Mouse (Mus musculus) cerebellum, adult 2 months (tissue): ENCODE measurements around the gene Dcaf5. TPM values are rescaled to one million over a fixed set of nuclear protein-coding genes. Genes with fewer than 3 reads are reported as not detected.
A peak's percentile ranks its signal among the peaks of the same experiment; 100 is the strongest.

ENCODE experiments used
- DNase-seq, 2 experiments: peaks; one replicate each; pipeline ENCODE4 v3.0.0; 2021
- H3K27ac ChIP-seq: fragments of 200-500 bp; 2 replicates; pipeline ENCODE4 v1.5.1; 2012; ENCODE audit warnings: low read length, control low read depth, inconsistent platforms; ENCODE audit not compliant: insufficient read depth
- H3K27me3 ChIP-seq: fragments of 200-500 bp; 2 replicates; pipeline ENCODE4 v1.6.1; 2012; ENCODE audit warnings: inconsistent platforms, mild to moderate bottlenecking, low read length, moderate library complexity; ENCODE audit not compliant: control insufficient read depth, insufficient read depth
- H3K4me1 ChIP-seq: fragments of 200-500 bp; 2 replicates; pipeline ENCODE4 v1.6.1; 2011; ENCODE audit warnings: low read length; ENCODE audit not compliant: control insufficient read depth, insufficient read depth
- H3K4me3 ChIP-seq: fragments of 200-500 bp; replicated peaks from 2 replicates; pipeline ENCODE3; 2011; ENCODE audit warnings: mild to moderate bottlenecking, low read depth, low read length, control low read depth; ENCODE audit not compliant: insufficient read depth
- CTCF ChIP-seq: fragments of 200-500 bp; IDR thresholded peaks from 2 replicates; pipeline ENCODE4 v1.5.1; 2011; ENCODE audit warnings: low read depth, mild to moderate bottlenecking, control low read depth, low read length, moderate library complexity, borderline replicate concordance; ENCODE audit not compliant: insufficient read depth
- POLR2A ChIP-seq: fragments of 200-500 bp; IDR thresholded peaks from 2 replicates; pipeline ENCODE4 v1.6.1; 2011; ENCODE audit warnings: low read length, control low read depth, borderline replicate concordance; ENCODE audit not compliant: insufficient read depth
- WGBS: fragments of 180-500 bp; shearing (Covaris S2); methylation state at CpG from one replicate; pipeline ENCODE4 v1.1.7; 2018; 5-methylcytosine and 5-hydroxymethylcytosine counted together
- polyA plus RNA-seq: library from polyadenylated mRNA; depleted of rRNA; stranded (reverse); fragments of >200 nt; gene quantifications from 2 replicates; pipeline ENCODE4 v1.2.3, GENCODE M21; 2012

Gene Dcaf5
- polyA plus RNA-seq, 1 experiment: 36.5 TPM

DNA sequence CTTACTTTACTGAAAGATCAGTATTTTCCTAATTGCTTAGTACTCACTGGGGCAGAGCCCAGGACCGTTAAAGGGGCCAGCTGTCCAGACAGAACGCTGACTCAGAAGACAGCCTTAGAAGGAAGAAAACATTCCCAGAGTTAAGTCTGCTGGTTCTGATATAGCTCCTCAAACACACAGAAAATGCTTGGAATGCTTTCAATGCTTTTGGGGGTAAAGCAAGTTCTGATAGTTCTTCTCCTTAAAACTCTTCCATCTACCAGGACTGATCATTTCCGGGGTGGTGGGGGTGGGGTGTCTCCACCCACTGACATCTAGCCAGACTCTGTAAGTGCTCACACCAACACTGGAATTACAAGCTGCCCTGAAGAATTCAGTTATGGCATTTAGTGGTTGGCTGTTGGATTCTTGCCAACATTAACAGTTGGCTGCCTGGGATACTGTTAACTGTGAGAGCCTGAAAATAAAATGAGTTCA, 70.4 kb downstream of the Dcaf5 start:
- no peaks in the 10 kb centered on the region for H3K27me3 ChIP-seq
- H3K27ac ChIP-seq: no peak overlapping the region; the same call in 1 of the 2 replicates
- peaks cover 9% of the 10 kb centered on the region for H3K4me1 ChIP-seq
- no peak overlapping the region for H3K4me3 ChIP-seq
- TF ChIP-seq CTCF (no peak), POLR2A (no peak)
- under 1% methylated on average over 3 of the region's 3 CpGs for WGBS
- DNase-seq: peak; percentile 45 to 66

DNA sequence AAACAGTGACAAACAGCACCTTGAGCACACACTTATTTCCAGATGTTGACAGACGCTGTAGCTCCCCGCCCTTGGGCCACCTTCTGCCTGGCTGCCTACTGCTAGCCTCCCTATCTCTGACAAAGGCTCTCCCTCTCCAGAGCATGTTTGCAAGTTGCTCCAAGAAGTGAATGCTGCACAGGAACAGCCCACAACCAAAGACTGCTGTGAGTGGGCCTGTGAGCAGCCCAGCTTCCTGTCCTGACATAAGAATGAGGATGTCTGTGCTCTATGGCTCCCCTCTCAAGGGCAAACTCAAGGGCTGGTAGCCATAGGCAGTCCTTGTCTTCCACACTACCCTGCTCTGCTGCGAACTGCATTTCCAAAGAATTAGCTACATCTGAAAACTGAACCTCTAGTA, 71.1 kb downstream of the Dcaf5 start:
- H3K27ac ChIP-seq: 0 out of 2 replicates have a peak overlapping the region, but pooled peaks have one; percentile 30
- DNase-seq: no peak
- H3K27me3 ChIP-seq: no peaks in the 10 kb centered on the region
- 91% methylated on average over 3 of the region's 3 CpGs for WGBS
- no peak for TF ChIP-seq CTCF
- H3K4me1 ChIP-seq: peaks cover 9% of the 10 kb centered on the region
- no peak overlapping the region for H3K4me3 ChIP-seq

DNA sequence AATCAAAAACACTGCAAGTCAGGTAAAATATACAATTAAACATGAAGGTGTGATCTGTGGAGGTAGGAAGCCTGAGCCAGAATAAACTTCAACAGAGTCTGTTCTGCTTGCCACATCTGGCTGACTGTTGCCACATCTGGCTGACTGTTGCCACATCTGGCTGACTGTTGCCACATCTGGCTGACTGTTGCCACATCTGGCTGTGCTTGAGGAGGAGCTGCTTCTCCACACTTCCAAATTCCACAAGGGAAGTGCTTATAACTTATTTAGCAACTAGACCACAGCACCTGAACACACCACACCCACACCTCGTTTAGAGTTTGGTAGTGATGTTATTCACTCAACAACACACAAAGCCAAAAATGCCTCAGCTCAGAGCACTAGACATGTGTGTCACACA, 74.7 kb downstream of the Dcaf5 start:
- TF ChIP-seq POLR2A (no peak), CTCF (no peak)
- Histone ChIP-seq H3K27ac (no peak overlapping the region), H3K4me1 (peaks cover 9% of the 10 kb centered on the region), H3K27me3 (no peaks in the 10 kb centered on the region), H3K4me3 (no peak overlapping the region)
- WGBS: 83% methylated on average over 1 of the region's 1 CpGs
- DNase-seq: no peak

DNA sequence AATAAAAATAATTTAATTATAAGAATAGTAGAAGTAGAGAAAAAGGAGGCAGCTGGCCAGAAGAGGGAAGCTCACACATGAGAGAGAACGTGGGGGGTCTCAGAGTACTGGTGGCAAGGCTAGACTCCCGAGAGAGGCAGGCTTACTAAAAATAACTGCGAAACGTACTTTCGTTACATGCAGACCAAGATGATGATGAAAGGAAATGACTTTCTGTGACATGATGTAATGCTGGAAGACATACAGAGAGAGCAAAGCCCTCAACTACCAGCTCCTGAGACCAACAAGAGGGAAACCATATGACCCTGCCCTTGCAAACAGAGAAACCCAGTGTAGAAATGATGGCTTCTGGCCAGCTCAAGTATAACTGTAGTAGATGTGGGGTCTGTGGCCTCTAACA, 76.1 kb downstream of the Dcaf5 start:
- no peak for DNase-seq
- TF ChIP-seq POLR2A (no peak), CTCF (no peak)
- Histone ChIP-seq H3K4me1 (peaks cover 3% of the 10 kb centered on the region), H3K4me3 (no peak overlapping the region), H3K27ac (no peak overlapping the region), H3K27me3 (no peaks in the 10 kb centered on the region)
- 43% methylated on average over 5 of the region's 5 CpGs for WGBS

DNA sequence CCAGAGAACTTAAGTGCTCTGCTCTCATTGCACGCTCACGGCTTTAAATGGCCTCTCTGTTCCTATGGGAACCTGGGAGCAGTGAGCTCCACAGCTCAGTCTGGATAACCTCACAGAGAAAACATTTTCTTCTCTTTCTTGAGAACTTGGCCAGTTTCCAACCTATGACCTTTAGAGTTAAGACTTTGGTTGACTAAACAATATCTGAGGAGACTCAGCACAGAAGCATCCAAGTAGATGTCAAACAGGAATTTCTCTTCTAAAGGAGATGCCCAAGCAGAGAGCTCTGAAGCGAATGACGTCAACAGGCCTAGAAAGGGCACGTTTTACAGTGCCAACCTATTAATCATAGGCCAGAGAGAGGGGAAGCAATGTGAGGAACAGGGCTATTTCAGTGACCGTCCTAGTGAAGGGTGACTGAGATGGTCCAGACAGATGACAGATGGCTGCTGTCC, 91.6 kb downstream of the Dcaf5 start:
- Histone ChIP-seq H3K4me1 (no peaks in the 10 kb centered on the region; the same call in 1 of the 2 replicates), H3K27me3 (no peaks in the 10 kb centered on the region), H3K4me3 (no peak overlapping the region), H3K27ac (no peak overlapping the region)
- peak in 1 of 2 experiments; percentile 53 for DNase-seq
- WGBS: 30% methylated on average over 6 of the region's 6 CpGs
- TF ChIP-seq POLR2A (no peak), CTCF (no peak)

DNA sequence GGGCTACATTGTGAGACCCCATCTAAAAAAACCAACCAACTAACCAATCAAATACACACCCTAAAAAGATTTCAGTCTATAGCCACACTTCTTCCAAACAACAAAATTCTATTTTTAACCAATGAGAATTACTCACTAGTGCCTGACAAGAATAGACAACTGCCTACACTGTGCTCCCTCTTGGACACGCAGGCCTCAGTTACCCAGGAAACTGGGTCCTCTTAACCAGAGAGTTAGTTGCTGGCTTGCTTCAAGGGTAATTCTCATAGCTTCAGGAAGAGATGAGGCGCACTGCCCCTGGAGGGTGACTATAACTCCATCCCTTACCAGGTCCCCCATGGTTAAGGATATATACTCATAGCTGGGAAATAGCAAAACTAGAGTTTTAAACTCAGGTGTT, 95.5 kb downstream of the Dcaf5 start:
- H3K4me1 ChIP-seq: no peaks in the 10 kb centered on the region; the same call in none of the 2 replicates
- TF ChIP-seq CTCF: no peak
- no peak for TF ChIP-seq POLR2A
- 81% methylated on average over 2 of the region's 2 CpGs for WGBS
- no peak for DNase-seq
- no peak overlapping the region for H3K27ac ChIP-seq
- H3K27me3 ChIP-seq: no peaks in the 10 kb centered on the region
- no peak overlapping the region for H3K4me3 ChIP-seq

DNA sequence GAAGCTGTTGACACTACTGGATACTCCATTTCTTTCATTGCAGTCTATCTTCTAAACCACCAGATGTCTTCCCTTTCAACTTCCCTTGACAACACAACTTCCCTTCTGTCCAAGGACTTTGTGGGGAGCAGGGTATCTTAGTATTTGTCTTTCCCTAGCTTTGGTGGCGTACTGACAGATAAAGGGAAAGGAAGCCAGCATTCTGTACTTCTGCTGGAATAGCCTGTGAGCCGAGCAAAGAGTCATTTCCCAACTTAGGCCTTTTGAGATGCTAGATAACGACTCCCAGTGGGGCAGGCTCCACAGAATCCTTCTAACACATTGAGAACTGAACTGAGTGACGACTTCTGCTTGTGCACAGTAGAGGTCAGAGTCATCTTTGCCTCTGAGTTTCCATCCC, 102.2 kb downstream of the Dcaf5 start:
- H3K4me1 ChIP-seq: no peaks in the 10 kb centered on the region; the same call in 1 of the 2 replicates
- H3K27ac ChIP-seq: no peak overlapping the region
- no peak overlapping the region for H3K4me3 ChIP-seq
- 87% methylated on average over 4 of the region's 4 CpGs for WGBS
- no peaks in the 10 kb centered on the region for H3K27me3 ChIP-seq
- no peak for DNase-seq
- TF ChIP-seq CTCF: no peak
- no peak for TF ChIP-seq POLR2A

DNA sequence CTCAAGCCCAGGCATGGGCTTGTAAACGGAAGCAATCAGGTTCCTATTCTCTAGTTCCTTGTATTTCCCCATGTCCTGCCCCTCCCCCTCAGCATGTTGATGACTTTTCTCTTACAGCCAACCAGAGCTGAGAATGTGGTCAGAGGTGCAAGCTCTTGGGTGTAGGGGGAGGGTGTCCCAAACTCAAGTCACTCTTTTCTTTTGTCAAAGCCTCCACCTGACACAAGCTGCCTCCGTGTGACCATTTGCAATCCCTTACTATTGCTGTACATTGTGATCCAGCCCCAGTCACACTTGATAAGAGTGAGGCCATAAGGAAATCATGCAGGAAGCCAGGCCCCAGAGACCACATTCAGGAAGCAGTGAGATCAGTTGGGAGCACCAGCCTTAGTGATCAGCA, 104.8 kb downstream of the Dcaf5 start:
- Histone ChIP-seq H3K4me1 (no peaks in the 10 kb centered on the region), H3K27me3 (no peaks in the 10 kb centered on the region), H3K4me3 (no peak overlapping the region), H3K27ac (no peak overlapping the region)
- no peak for DNase-seq
- no peak for TF ChIP-seq POLR2A
- WGBS: 33% methylated on average over 2 of the region's 2 CpGs
